Mouse (Mus musculus): ENCODE measurements around the gene Scap. TPM values are rescaled to one million over a fixed set of nuclear protein-coding genes. Genes with fewer than 3 reads are reported as not detected.

Gene Scap
- polyA plus RNA-seq, 1 experiment from 2014 or later: 32.1 TPM

- ATAC-seq (ENCODE audit: insufficient read depth): peak; percentile 55
- Histone ChIP-seq H3K36me3 (ENCODE audit: insufficient read depth) (peaks cover 71% of the 10 kb centered on the region), H3K4me2 (peak overlapping the region; percentile 33), H3K9ac (no peak overlapping the region; the same call in 1 of the 2 replicates), H3K27ac (ENCODE audit: low read depth) (no peak overlapping the region), H3K9me3 (ENCODE audit: low read depth, low read length) (no peaks in the 10 kb centered on the region), H3K4me1 (ENCODE audit: insufficient read depth) (no peaks in the 10 kb centered on the region), H3K4me3 (ENCODE audit: low read depth, low read length) (no peak overlapping the region), H3K27me3 (ENCODE audit: insufficient read depth, low read length) (no peaks in the 10 kb centered on the region)
- WGBS: 25% methylated on average over 21 of the region's 21 CpGs
- no peak for TF ChIP-seq CTCF (IDR thresholded peaks at IDR 0.05; ENCODE audit: low read depth)
- DNase-seq: peak; percentile 21
Measured at GRCm38 (mm10) chr9:110380662-110381061, 47.6 kb downstream of the Scap start.

- Histone ChIP-seq H3K9me3 (ENCODE audit: low read depth, low read length) (no peaks in the 10 kb centered on the region), H3K4me1 (ENCODE audit: insufficient read depth) (no peaks in the 10 kb centered on the region), H3K27ac (ENCODE audit: low read depth) (no peak overlapping the region), H3K27me3 (ENCODE audit: insufficient read depth, low read length) (no peaks in the 10 kb centered on the region), H3K4me2 (no peak overlapping the region), H3K9ac (no peak overlapping the region; the same call in 1 of the 2 replicates), H3K36me3 (ENCODE audit: insufficient read depth) (peaks cover 76% of the 10 kb centered on the region), H3K4me3 (ENCODE audit: low read depth, low read length) (no peak overlapping the region)
- 79% methylated on average over 12 of the region's 12 CpGs for WGBS
- DNase-seq (no peak), ATAC-seq (ENCODE audit: insufficient read depth) (no peak)
- TF ChIP-seq CTCF (IDR thresholded peaks at IDR 0.05; ENCODE audit: low read depth): no peak
Measured at GRCm38 (mm10) chr9:110381292-110381691, 48.2 kb downstream of the Scap start.

GRCm38 (mm10) chr9:110384369-110384929 is 51.4 kb downstream of the Scap start:
- 86% methylated on average over 7 of the region's 7 CpGs for WGBS
- Histone ChIP-seq H3K4me3 (ENCODE audit: low read depth, low read length) (no peak overlapping the region), H3K9ac (no peak overlapping the region), H3K36me3 (ENCODE audit: insufficient read depth) (peaks cover 84% of the 10 kb centered on the region), H3K27ac (ENCODE audit: low read depth) (no peak overlapping the region), H3K27me3 (ENCODE audit: insufficient read depth, low read length) (no peaks in the 10 kb centered on the region), H3K9me3 (ENCODE audit: low read depth, low read length) (no peaks in the 10 kb centered on the region), H3K4me2 (no peak overlapping the region), H3K4me1 (ENCODE audit: insufficient read depth) (no peaks in the 10 kb centered on the region)
- TF ChIP-seq CTCF (IDR thresholded peaks at IDR 0.05; ENCODE audit: low read depth): no peak
- ATAC-seq (ENCODE audit: insufficient read depth) (no peak), DNase-seq (no peak)

GRCm38 (mm10) chr9:110388011-110388410 is 54.9 kb downstream of the Scap start:
- H3K27me3 ChIP-seq (ENCODE audit: insufficient read depth, low read length): no peaks in the 10 kb centered on the region
- H3K27ac ChIP-seq (ENCODE audit: low read depth): no peak overlapping the region
- no peak overlapping the region for H3K9ac ChIP-seq
- no peaks in the 10 kb centered on the region for H3K9me3 ChIP-seq (ENCODE audit: low read depth, low read length)
- no peak for DNase-seq
- no peak overlapping the region for H3K4me3 ChIP-seq (ENCODE audit: low read depth, low read length)
- H3K36me3 ChIP-seq (ENCODE audit: insufficient read depth): peaks cover 100% of the 10 kb centered on the region
- no peak for ATAC-seq (ENCODE audit: insufficient read depth)
- no peaks in the 10 kb centered on the region for H3K4me1 ChIP-seq (ENCODE audit: insufficient read depth)
- no peak overlapping the region for H3K4me2 ChIP-seq
- WGBS: 90% methylated on average over 7 of the region's 7 CpGs
- TF ChIP-seq CTCF (IDR thresholded peaks at IDR 0.05; ENCODE audit: low read depth): no peak

- Histone ChIP-seq H3K4me1 (ENCODE audit: insufficient read depth) (no peaks in the 10 kb centered on the region), H3K9ac (no peak overlapping the region), H3K36me3 (ENCODE audit: insufficient read depth) (peaks cover 96% of the 10 kb centered on the region), H3K4me3 (ENCODE audit: low read depth, low read length) (no peak overlapping the region), H3K9me3 (ENCODE audit: low read depth, low read length) (no peaks in the 10 kb centered on the region), H3K4me2 (no peak overlapping the region), H3K27ac (ENCODE audit: low read depth) (no peak overlapping the region), H3K27me3 (ENCODE audit: insufficient read depth, low read length) (no peaks in the 10 kb centered on the region)
- DNase-seq (no peak), ATAC-seq (ENCODE audit: insufficient read depth) (no peak)
- no peak for TF ChIP-seq CTCF (IDR thresholded peaks at IDR 0.05; ENCODE audit: low read depth)
- WGBS: 92% methylated on average over 3 of the region's 3 CpGs
Measured at GRCm38 (mm10) chr9:110390843-110391242, 57.8 kb downstream of the Scap start.

- Histone ChIP-seq H3K27me3 (ENCODE audit: insufficient read depth, low read length) (no peaks in the 10 kb centered on the region), H3K36me3 (ENCODE audit: insufficient read depth) (peaks cover 85% of the 10 kb centered on the region), H3K4me1 (ENCODE audit: insufficient read depth) (no peaks in the 10 kb centered on the region), H3K27ac (ENCODE audit: low read depth) (no peak overlapping the region), H3K4me2 (no peak overlapping the region), H3K9me3 (ENCODE audit: low read depth, low read length) (no peaks in the 10 kb centered on the region), H3K9ac (no peak overlapping the region), H3K4me3 (ENCODE audit: low read depth, low read length) (no peak overlapping the region)
- no peak for DNase-seq
- ATAC-seq (ENCODE audit: insufficient read depth): no peak
- no peak for TF ChIP-seq CTCF (IDR thresholded peaks at IDR 0.05; ENCODE audit: low read depth)
- WGBS: 80% methylated on average over 4 of the region's 4 CpGs
Measured at GRCm38 (mm10) chr9:110393295-110393694, 60.2 kb downstream of the Scap start.

- no peaks in the 10 kb centered on the region for H3K4me1 ChIP-seq (ENCODE audit: insufficient read depth)
- no peaks in the 10 kb centered on the region for H3K27me3 ChIP-seq (ENCODE audit: insufficient read depth, low read length)
- no peak overlapping the region for H3K4me2 ChIP-seq
- H3K9me3 ChIP-seq (ENCODE audit: low read depth, low read length): no peaks in the 10 kb centered on the region
- H3K4me3 ChIP-seq (ENCODE audit: low read depth, low read length): no peak overlapping the region
- 74% methylated on average over 5 of the region's 5 CpGs for WGBS
- no peak overlapping the region for H3K27ac ChIP-seq (ENCODE audit: low read depth)
- ATAC-seq (ENCODE audit: insufficient read depth) (peak; percentile 35; the same call in 1 of the 2 replicates), DNase-seq (peak; percentile 21)
- no peak overlapping the region for H3K9ac ChIP-seq
- TF ChIP-seq CTCF (IDR thresholded peaks at IDR 0.05; ENCODE audit: low read depth): no peak
- H3K36me3 ChIP-seq (ENCODE audit: insufficient read depth): peaks cover 22% of the 10 kb centered on the region; the same call in 1 of the 2 replicates
Measured at GRCm38 (mm10) chr9:110400650-110401049, 67.6 kb downstream of the Scap start.

All from lung, embryonic 14.5 days (tissue).